Mouse (Mus musculus): ENCODE measurements around the gene Inpp5e. TPM values are rescaled to one million over a fixed set of nuclear protein-coding genes. Genes with fewer than 3 reads are reported as not detected.

Gene Inpp5e
- 10 to 100 TPM in 2 of 3 experiments, 1 to 10 TPM in 1; 9.4 to 19.0 (median 10.9) TPM for polyA plus RNA-seq (2017; shearing (Covaris generic))

DNA sequence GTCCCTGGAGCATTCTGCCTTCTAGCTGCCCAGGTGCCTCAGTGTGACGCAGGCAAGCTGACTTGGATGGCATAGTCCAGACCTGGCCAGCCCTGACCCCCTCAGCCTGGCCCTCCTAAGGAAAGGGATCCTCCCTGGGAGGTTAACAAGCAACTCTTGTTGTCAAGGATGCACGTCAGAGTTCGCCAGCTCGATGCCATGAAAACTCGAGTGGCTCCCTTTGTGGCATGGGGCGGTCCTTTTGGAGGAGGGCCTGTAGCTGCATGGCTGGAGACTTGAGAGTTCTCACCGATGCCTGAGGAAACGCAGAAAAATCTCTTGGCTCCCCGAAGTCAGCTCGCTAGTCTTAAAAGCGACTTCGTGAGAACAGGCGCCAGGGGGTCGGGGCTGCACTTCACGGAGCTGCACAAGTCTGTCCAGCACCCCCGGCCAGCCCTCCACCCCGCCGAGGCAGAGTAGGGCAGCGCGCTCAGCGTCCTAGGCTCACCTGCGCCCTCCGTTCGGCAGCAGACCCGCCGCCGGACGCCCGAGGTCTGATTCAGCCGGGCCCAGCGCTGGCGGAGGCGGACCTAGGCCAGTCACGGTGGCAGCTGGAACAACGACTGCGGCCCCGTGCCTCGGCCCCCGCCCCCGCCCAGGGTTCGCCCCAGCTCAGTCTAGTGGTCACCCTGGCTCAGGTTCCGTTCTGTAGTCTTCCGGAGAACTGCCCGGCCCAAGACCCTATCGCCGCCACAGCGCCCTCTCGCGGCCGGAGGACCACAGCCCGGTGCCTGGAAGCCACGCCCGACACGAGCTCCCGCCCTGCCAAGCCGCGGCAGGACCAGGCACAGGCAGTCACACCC lies at the start of gene Inpp5e:
Inpp5e (minus strand) TSS at position 689 of the 842 bp plus-strand sequence.
- peak; percentile 94 for ATAC-seq

GRCm38 (mm10) chr2:26458402-26459124 lies 49.6 kb upstream of the Inpp5e start:
- ATAC-seq, result no peak

DNA sequence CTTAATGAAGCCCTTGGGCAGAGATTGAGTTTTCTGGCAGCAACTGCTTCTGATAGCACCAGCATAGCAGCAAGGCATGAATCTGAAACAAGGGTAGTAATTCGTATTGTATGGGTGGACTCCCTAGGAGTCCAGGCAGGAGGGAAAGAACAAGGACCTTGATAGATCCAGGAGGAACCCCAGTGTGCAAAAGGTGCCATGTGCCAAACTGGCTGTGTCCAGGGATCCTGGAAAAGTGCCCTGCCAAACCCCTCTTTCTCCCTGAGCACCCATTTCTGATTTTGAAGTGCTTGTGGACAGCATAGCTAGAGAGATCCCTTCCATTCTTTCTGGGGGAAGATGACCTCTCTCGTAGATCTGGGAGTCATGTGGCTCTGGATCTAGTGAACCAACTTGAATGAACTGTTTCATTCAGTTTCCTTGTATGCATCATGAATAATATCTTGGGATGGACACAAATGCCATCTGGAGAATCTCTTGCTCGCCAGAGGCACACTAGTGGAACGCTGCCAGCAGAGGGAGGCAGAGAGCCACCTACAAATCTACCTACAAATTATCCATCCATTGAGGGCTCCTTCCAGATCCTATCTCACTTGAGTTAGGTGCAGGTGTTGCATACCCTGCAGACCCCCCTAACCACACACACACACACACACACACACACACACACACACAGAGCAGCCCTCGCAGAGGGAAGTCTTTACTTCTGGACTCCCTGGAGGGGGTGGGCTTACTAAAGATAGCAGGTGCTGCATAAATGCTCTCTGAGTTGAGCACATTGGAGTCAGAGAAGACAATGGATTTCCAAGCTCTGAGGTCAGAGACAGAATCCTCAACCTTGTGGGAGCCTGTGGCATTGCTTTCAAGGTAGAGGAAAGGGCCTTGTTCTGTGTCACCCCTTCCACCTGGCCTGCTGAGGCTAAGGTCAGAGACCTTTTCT lies 40.4 kb upstream of the Inpp5e start:
- no peak for ATAC-seq

DNA sequence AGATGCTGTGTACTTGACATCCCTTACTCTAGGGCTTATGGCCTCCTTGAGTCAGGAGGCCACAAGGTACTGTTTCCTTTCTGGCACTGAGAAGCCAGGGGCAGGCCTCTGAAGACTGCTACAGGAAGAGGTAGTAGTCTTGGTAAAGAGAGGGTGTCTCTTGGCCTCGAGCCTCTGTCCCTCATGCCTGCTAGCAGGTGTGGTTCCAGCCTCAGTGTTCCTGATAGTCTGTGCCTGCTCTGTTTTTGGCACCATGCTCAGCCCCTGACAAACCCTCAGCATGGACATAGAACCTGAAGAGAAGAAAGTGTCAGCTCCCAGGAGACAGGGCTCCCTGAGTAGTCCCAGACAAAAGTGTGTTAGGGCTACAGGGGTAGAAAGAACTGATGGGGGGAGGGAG lies 38.4 kb upstream of the Inpp5e start:
- ATAC-seq, result no peak

GRCm38 (mm10) chr2:26446671-26447070 lies 37.7 kb upstream of the Inpp5e start:
- no peak for ATAC-seq

- peak; percentile 65 for ATAC-seq
Observed at GRCm38 (mm10) chr2:26445666-26446445, 36.9 kb upstream of the Inpp5e start.

- ATAC-seq, result peak; percentile 86
Observed at GRCm38 (mm10) chr2:26444946-26445665, 36.1 kb upstream of the Inpp5e start, which contains the start of gene Sec16a. TSS of gene Sec16a (minus strand) at chr2:26445216.

- no peak for ATAC-seq
Observed at GRCm38 (mm10) chr2:26444368-26444767, 35.4 kb upstream of the Inpp5e start.

- no peak for ATAC-seq
Observed at GRCm38 (mm10) chr2:26443876-26444275, 34.9 kb upstream of the Inpp5e start.

DNA sequence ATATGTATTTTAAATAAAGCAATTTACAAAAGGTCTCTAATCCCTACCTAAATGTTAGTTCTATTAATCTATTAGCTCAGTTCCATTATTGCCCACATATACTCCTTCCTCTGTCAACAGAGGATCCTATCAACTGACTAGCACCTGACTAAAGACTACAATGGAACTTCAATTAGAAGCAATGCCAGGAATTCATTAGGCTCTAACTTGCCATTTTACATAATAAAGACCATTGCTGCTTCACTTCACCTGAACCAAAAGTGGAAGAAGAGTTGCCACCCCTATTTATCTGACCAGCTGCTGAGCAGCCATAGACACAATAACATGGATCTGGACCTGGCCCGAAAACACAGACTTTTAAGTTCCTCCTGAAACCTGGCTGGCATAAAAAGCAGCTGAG lies 33.8 kb upstream of the Inpp5e start:
- ATAC-seq, result no peak

GRCm38 (mm10) chr2:26441688-26442087 lies 32.7 kb upstream of the Inpp5e start:
- ATAC-seq, result no peak

- no peak for ATAC-seq
Observed at GRCm38 (mm10) chr2:26441261-26441660, 32.3 kb upstream of the Inpp5e start.

DNA sequence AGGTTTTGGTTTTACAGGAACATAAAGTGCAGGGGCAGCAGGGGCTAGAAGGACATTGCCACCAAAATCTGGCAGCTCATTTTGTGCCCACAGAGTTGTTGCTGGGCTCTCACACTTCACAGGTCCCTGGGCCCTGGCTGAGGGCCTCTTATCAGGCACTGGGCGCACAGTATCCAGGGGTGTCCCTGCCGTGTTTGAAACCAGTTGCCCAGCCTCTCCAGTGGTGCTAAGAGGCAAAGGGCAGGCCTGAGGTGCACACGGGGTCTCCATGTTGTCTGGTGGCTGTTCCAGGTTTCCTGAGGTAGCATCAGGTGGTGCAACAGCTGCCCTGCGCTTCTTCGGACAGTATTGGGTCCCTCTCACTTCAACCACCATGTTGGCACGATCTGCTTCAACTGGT lies 30.7 kb upstream of the Inpp5e start:
- ATAC-seq, result no peak

- ATAC-seq, result no peak
Observed at GRCm38 (mm10) chr2:26438373-26438772, 29.4 kb upstream of the Inpp5e start.

GRCm38 (mm10) chr2:26437221-26437620 lies 28.2 kb upstream of the Inpp5e start:
- no peak for ATAC-seq

- no peak for ATAC-seq
Observed at GRCm38 (mm10) chr2:26434791-26435572, 26.0 kb upstream of the Inpp5e start.

DNA sequence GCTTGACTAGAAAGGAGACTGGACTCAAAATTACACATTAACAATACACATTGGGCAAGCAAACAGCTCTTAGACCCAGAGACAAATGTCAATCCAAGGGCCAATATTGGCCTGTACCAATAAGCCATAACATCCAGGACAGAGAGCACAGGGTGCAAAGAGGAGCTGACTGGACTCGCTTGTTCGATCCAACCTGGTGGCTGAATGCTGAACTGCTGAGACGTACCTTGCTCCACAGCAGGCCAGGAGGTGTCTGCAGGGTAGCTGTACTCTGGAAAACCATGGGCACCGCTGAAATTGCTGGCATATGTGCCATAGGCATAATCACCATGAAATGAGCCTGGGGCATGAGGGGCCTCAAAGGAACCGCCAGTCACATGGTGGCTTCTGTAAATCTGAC lies 20.8 kb upstream of the Inpp5e start:
- no peak for ATAC-seq

DNA sequence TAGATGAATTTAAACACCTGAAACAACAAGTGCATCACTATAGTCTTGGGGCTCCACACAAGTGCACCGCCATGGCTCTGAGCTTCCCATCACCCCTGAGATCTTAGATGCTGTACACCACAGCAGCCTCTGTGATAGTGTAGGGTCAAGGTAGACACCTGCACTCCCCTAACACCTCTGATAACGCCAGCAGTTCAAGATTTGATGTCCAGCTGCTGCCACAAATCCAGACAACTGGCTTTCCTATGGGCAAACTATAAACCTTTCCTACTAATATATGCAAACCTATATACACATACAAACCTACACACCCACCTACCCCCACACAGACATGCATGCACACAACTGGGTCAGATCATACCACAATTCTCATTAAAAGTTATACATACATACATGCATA lies 15.5 kb upstream of the Inpp5e start:
- no peak for ATAC-seq

DNA sequence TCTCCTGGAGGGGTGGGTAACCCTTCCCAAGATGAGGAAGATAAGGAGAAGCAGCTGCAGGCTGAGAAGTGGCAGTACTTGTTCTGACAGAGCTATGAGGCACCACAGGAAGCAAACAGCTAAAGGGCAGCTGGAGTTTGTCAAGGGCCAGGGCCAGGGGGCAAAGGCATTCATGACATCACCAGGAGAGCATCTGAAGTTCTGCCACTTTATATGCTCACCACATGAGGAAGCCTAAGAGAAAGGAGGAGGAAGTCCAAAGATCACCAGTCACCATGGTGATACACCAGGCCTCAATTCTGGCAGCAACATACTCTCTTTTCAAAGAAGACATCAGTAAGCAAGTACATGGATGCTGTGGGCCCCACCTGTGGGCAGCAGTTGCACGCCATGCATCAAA lies 14.1 kb upstream of the Inpp5e start:
- ATAC-seq, result no peak

- ATAC-seq, result no peak
Observed at GRCm38 (mm10) chr2:26421969-26422368, 13.0 kb upstream of the Inpp5e start.

Measured in inflammation-experienced regulatory T-cells, adult 6 months (primary cell).